Mouse (Mus musculus): ENCODE data around the gene Mtch1. TPM values are rescaled to one million over a fixed set of nuclear protein-coding genes. Genes with fewer than 3 reads are reported as not detected.

The Mtch1 gene
- total and polyA plus RNA-seq, 3 experiments: 143 to 233 (median 147) TPM

GRCm38 (mm10) chr17:29339170-29339768 lies 8.5 kb downstream of the Mtch1 start:
- no peak overlapping the region for H3K4me3 ChIP-seq (ENCODE audit: control insufficient read depth in 1 of 2, insufficient read depth in 1 of 2, low read depth in 2 of 2, low read length in 2 of 2)
- no peak overlapping the region for H3K9ac ChIP-seq (ENCODE audit: control insufficient read depth, low read depth, low read length, poor library complexity, severe bottlenecking)
- H3K79me2 ChIP-seq (ENCODE audit: control insufficient read depth, insufficient read depth, low read length, poor library complexity): no peaks in the 10 kb centered on the region
- no peak overlapping the region for H3K27ac ChIP-seq (ENCODE audit: control insufficient read depth, low read depth, low read length)
- H3K4me1 ChIP-seq (ENCODE audit: control insufficient read depth in 1 of 2, insufficient read depth in 2 of 2, low read length in 2 of 2): no peaks in the 10 kb centered on the region
- no peaks in the 10 kb centered on the region for H3K9me3 ChIP-seq (replicated peaks; ENCODE audit: insufficient read depth, low read length)
- DNase-seq (ENCODE audit: low read depth, low spot score): no peak
- H3K36me3 ChIP-seq (ENCODE audit: control insufficient read depth in 1 of 2, insufficient read depth in 2 of 2, low read length in 2 of 2): no peaks in the 10 kb centered on the region
- TF ChIP-seq KAT2A (conservative IDR thresholded peaks at IDR 0.05; ENCODE audit: low read depth, low read length) (no peak), ZMIZ1 (IDR thresholded peaks at IDR 0.05; ENCODE audit: low read depth, low read length) (no peak), MAFK (IDR thresholded peaks at IDR 0.05; ENCODE audit: borderline replicate concordance, low read depth, low read length) (no peak), SIN3A (IDR thresholded peaks at IDR 0.05; ENCODE audit: low read length) (no peak), MEF2A (IDR thresholded peaks at IDR 0.05; ENCODE audit: extremely low read depth, insufficient replicate concordance, low read depth, low read length, poor library complexity, severe bottlenecking) (no peak), CTCF (IDR thresholded peaks at IDR 0.05 in 2 of 3, conservative IDR thresholded peaks at IDR 0.05 in 1 of 3; ENCODE audit: control insufficient read depth in 1 of 3, insufficient read depth in 1 of 3, low read depth in 2 of 3, low read length in 3 of 3, poor library complexity in 1 of 3, severe bottlenecking in 1 of 3) (no peak), RCOR1 (IDR thresholded peaks at IDR 0.05; ENCODE audit: low read depth, low read length) (no peak), CHD2 (IDR thresholded peaks at IDR 0.05; ENCODE audit: low read length) (no peak), ZNF384 (IDR thresholded peaks at IDR 0.05; ENCODE audit: low read depth, low read length) (no peak), MXI1 (IDR thresholded peaks at IDR 0.05; ENCODE audit: low read depth, low read length) (no peak), EP300 (IDR thresholded peaks at IDR 0.05; ENCODE audit: low read depth in 1 of 2, low read length in 2 of 2) (no peak), HCFC1 (IDR thresholded peaks at IDR 0.05; ENCODE audit: low read depth, low read length) (no peak), BHLHE40 (IDR thresholded peaks at IDR 0.05; ENCODE audit: borderline replicate concordance, low read depth, low read length) (no peak), MYB (IDR thresholded peaks at IDR 0.05; ENCODE audit: low read depth, low read length) (no peak), GATA1 (IDR thresholded peaks at IDR 0.05; ENCODE audit: low read depth, low read length) (no peak), ELF1 (IDR thresholded peaks at IDR 0.05; ENCODE audit: low read depth, low read length) (no peak), TAL1 (IDR thresholded peaks at IDR 0.05; ENCODE audit: low read length) (no peak), NRF1 (IDR thresholded peaks at IDR 0.05; ENCODE audit: insufficient read depth, low read depth, low read length, poor library complexity, severe bottlenecking) (no peak)
- H3K27me3 ChIP-seq (ENCODE audit: control insufficient read depth in 1 of 2, insufficient read depth in 2 of 2, low read length in 2 of 2): no peaks in the 10 kb centered on the region

DNA sequence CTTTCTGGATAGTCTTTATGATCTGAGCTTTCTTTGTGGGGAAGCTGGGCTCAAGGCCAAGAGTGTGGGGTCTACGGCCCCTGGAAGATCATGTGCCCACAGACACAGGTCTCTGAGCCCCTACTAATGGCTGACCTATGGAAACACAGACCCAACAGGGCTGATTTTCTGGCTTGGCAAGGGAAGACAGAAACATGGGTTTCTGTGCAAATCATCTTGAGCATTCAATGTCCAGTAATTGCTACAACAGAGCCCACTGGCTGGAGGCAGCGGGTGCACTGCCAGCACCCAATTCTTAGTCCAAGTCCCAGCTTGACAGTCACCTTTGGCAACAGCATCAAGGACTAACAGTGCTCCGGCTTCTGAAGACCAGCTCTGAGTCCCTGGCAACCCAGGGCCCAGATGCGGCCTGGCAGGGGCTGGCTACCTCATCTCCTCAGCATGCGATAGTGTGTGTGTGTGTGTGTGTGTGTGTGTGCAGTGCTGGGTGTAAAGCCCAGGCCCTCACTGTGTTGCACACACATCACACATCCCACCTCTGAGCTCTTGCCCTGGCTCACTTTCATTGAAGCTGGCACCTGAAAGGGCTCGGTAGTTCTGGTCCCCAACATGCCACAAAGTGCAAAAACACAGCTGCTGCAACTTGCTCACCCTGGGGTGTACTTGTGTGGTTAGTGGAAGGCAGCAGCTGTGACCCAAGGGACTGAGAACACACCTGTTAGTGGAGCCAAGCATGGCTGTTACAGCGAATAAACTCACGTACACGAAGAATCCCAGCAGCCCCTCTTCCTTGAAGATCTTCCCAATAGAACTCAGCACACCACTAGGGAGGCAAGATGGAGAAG lies 9.5 kb downstream of the Mtch1 start:
- TF ChIP-seq BHLHE40 (IDR thresholded peaks at IDR 0.05; ENCODE audit: borderline replicate concordance, low read depth, low read length) (no peak), HCFC1 (IDR thresholded peaks at IDR 0.05; ENCODE audit: low read depth, low read length) (no peak), TBP (IDR thresholded peaks at IDR 0.05; ENCODE audit: low read depth, low read length) (no peak), KAT2A (conservative IDR thresholded peaks at IDR 0.05; ENCODE audit: low read depth, low read length) (no peak), MAZ (IDR thresholded peaks at IDR 0.05; ENCODE audit: low read depth, low read length) (no peak), UBTF (IDR thresholded peaks at IDR 0.05; ENCODE audit: borderline replicate concordance, insufficient read depth, low read depth, low read length) (no peak), ZKSCAN1 (IDR thresholded peaks at IDR 0.05; ENCODE audit: low read depth, low read length) (no peak)
- Histone ChIP-seq H3K4me3 (ENCODE audit: control insufficient read depth in 1 of 2, insufficient read depth in 1 of 2, low read depth in 2 of 2, low read length in 2 of 2) (no peak overlapping the region), H3K36me3 (ENCODE audit: control insufficient read depth in 1 of 2, insufficient read depth in 2 of 2, low read length in 2 of 2) (no peaks in the 10 kb centered on the region; a peak in 1 of 4 replicates), H3K4me1 (ENCODE audit: control insufficient read depth in 1 of 2, insufficient read depth in 2 of 2, low read length in 2 of 2) (no peaks in the 10 kb centered on the region), H3K9ac (ENCODE audit: control insufficient read depth, low read depth, low read length, poor library complexity, severe bottlenecking) (no peak overlapping the region), H3K9me3 (replicated peaks; ENCODE audit: insufficient read depth, low read length) (no peaks in the 10 kb centered on the region), H3K27me3 (ENCODE audit: control insufficient read depth in 1 of 2, insufficient read depth in 2 of 2, low read length in 2 of 2) (no peaks in the 10 kb centered on the region), H3K79me2 (ENCODE audit: control insufficient read depth, insufficient read depth, low read length, poor library complexity) (no peaks in the 10 kb centered on the region), H3K27ac (ENCODE audit: control insufficient read depth, low read depth, low read length) (no peak overlapping the region)
- no peak for DNase-seq (ENCODE audit: low read depth, low spot score)
